Mouse (Mus musculus): ENCODE results near the gene Mup13.
"Not testable (repeated sequence)": the region's sequence is repeated elsewhere in the genome, so short reads cannot be mapped to it uniquely, and the experiment has no call there.

Gene Mup13

DNA sequence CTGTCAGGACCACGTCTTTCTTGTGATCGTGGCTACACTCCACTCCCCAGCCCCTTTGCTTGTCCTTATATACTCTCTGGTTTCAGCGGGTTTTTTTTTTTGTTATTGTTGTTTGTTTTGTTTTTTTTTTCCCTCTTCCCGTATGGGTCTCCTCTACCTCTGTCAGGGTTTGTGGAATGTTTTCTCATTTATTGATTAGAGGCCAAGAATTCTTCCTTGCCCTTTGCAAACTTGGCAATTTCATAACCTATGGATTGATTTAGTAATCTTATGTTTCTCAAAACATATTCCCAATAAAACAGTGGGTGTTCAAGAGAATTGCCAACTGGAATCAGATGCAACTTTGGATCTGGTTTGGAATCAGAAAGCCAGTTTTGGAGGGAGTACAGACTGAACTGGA is at the start of gene Mup13:
Gene Mup13, minus strand, starts transcription at position 101 of the 400 bp plus-strand sequence.
- DNase-seq = not testable (repeated sequence)

All from cerebellum, postnatal 10 days (tissue).